Mouse (Mus musculus): ENCODE results near the gene Atrn.

- TF ChIP-seq EP300 (IDR thresholded peaks at IDR 0.05): no peak
- TF ChIP-seq CTCF (IDR thresholded peaks at IDR 0.05): no peak
Observed at GRCm38 (mm10) chr2:131030561-131030960, 124.3 kb downstream of the Atrn start.
